Mouse (Mus musculus) R1 (cell line): ENCODE measurements around the gene Chtf18.

ENCODE experiments used
- DNase-seq: peaks from one replicate; pipeline ENCODE4 v3.0.0-alpha.2; 2018; ENCODE audit warnings: low read depth, low spot score

The Chtf18 gene

GRCm38 (mm10) chr17:25727265-25728008 lies at the start of gene Chtf18, which contains the start of gene Rpusd1:
TSS of gene Chtf18 (minus strand) at chr17:25727419.
TSS of gene Rpusd1 (plus strand) at chr17:25727670.
- peak; percentile 100 for DNase-seq

DNA sequence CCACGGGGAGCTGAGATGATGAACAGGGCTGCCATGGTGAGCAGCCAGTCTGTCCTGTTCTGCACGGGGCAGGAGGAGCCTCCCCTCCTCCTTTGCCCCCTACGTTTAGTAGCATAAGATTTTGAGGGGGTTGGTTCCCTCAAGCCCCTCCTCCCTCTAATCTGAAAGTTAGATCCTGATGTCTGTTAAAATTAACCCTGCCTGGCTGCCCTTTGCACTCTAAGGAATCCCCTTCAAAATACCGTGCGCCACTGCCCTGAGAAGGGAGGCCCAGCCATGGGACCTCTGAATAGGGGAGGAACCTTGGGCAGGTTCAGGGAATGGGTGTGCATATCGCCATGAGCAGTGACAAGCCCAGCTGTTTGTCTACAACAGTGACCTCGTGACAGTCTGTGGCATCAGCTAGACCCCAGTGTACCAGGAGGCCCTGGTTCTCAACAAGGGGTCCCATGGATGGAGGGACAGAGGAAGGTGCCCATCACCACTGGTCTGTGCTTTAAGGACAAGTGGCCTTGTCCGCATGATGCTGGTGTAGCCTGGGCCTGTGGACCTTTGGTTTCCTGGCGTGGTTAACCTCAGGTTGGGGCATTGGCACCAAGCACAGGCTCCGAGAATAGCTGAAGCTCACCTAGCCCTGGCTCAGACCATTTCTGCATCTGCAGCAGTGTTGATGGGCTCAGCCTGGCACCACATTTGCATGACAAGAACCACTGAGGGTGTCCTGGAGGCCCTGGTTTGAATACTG lies 48.3 kb upstream of the Chtf18 start:
- no peak for DNase-seq

DNA sequence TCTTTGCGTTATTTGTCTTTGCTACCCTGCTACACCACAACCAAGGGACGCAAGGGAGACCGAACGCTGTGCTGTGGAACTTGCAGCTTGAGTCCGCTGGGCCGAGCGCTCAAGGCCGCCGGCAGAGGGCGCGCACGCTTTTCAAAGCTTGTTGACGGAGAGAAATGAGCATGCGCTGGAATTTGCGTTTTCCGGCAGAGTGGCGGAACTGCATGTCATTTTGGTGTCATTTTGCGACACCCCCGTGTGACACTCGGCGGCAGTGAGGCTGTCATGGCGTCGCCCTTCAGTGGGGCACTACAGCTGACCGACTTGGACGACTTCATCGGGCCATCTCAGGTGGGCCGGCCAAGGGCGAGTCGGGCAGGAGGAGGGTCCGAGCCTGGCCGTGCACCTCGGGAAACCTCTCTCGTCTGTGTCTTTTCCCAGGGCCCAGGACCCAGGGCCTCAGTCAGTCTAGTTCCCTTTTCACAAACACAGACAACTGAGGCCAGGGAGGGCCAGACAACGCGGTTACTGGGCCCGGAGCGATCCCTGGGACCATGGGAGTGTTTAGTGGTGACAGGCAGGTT lies 46.4 kb upstream of the Chtf18 start, which contains the start of gene Narfl:
Narfl (plus strand) TSS at position 228 of the 572 bp plus-strand sequence.
- DNase-seq, result peak; percentile 98

GRCm38 (mm10) chr17:25769331-25769730 lies 42.1 kb upstream of the Chtf18 start:
- no peak for DNase-seq

DNA sequence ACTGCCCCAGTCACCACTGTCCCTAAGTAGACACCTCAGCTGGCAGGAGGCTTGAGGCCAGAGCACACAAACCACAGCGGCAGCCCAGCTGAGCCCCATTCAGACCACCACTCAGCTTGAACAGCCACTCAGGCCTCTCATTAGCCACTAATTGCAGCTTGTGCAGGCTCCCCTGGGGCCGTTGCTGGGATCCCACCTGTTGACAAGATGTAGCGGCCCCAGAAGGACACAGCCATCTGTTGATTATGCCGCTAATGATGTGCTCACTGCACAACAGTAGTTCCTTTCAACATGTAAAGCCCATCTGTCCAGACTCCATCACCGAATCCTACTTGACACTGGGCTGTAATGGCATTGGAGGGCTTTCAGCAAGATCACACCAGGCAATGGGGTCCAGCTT lies 38.7 kb upstream of the Chtf18 start:
- no peak for DNase-seq

DNA sequence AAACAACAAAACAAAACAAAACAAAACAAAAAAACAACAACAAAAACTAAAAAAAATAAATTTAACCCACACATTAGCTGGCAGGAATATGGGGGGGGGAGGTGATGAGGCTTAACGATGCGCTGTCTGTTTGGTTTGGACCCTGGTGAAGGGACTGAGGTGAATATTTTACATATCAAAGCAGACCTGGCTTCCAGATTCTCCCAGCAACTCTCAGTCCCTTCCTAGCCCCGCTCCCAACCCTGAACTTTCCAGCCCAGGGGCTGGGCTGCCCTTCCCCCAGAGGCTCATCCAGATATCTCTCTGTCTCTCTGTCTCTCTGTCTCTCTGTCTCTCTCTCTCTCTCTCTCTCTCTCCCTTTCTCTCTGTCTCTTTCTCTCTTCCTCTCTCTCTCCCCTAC lies 35.4 kb upstream of the Chtf18 start:
- DNase-seq, result peak; percentile 60

- DNase-seq, result no peak
Measured at GRCm38 (mm10) chr17:25761561-25761970, 34.3 kb upstream of the Chtf18 start.

DNA sequence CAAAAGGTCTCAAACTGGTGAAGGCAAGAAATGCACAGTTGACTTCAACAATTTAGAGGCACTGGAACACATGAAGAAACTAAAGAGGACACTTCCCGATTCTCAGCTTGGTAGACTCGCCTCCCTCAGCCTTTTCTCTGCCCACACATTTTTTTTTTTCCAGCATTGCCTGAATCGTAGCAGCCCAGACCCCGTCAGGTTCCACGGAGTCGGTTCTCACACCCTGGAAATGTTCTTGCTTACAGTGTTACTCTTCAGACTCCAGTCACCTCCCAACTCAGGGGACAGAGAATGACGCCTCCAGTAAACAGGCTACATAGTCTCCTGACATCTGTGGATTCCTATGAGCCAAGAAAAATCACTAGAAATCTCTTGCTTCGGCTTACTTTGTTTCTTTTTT lies 32.9 kb upstream of the Chtf18 start:
- no peak for DNase-seq

DNA sequence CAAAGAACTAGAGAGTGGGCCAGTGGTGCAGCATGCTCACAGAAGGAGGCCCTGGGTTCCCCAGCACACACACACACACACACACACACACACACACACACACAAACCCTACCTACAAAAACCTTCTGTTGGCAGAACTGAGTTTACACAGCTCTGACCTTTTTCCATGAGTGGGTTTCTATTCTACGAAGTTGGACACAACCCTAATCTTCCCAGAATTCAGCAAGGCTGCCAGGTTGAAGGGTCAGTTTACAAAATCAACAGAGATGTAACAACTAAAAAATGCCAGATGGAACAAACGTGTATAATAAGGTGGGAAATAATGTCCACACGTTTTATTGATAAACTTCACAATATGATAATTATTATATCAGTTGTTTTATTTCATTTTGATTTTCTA lies 30.5 kb upstream of the Chtf18 start:
- no peak for DNase-seq

- DNase-seq, result peak; percentile 99
Measured at GRCm38 (mm10) chr17:25756378-25757242, 29.4 kb upstream of the Chtf18 start.

DNA sequence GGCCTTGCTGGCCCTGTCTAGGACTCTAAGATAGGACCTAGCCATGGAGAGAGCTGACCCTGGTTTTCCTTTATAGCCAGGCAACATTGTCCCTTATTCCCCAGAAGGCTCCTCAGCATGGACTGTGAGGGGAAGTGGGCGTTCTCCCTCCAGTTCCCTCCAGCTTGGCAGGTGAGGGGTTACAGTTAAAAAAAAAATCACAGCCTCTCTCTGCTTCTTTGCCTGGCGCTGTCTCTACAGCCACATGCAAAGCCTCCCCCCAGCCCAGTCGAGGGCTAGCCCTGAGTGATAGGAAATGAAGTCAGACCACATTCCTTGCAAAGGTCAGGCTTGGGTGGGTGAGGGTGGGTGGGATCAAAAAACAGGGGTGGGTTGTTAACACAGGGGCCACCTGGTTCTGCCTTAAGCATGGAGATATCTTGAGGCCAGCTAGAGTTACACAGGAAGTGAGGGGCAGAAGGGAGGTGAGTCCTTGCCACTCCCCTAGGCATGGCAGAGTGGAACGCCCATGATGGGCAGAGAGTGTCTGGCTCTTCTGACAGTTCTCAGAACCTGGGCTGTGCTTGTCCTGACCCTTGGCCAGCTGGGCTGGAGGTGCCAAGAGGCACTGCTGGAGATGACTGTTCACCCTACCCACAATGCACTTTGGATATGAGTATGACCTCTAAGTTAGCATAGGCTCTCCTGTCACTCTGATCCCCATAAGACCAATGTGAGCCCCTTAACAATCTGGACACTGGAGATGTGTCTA lies 28.6 kb upstream of the Chtf18 start:
- peak; percentile 93 for DNase-seq

DNA sequence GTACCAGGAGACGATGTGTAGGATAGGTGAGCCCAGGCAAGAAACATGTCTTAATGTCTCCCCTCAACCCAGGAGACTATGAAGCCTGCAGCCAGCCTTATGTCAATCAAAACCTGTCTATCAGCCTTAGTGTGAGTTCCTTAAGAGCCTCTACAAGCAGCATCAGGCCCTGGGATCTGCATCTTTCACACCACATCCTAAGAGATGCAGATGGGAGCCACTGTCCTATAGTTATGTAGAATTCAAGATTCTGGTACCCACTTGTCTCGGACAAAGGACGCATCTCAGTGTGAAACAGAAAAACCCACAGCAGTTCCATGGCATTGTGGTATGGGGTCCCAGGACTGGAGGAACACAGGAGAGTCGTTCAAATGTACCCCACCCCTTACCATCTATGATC lies 27.9 kb upstream of the Chtf18 start:
- peak; percentile 86 for DNase-seq

GRCm38 (mm10) chr17:25754241-25754640 lies 27.0 kb upstream of the Chtf18 start, which contains the start of gene Msln:
TSS of gene Msln (minus strand) at chr17:25754378.
- DNase-seq, result no peak

DNA sequence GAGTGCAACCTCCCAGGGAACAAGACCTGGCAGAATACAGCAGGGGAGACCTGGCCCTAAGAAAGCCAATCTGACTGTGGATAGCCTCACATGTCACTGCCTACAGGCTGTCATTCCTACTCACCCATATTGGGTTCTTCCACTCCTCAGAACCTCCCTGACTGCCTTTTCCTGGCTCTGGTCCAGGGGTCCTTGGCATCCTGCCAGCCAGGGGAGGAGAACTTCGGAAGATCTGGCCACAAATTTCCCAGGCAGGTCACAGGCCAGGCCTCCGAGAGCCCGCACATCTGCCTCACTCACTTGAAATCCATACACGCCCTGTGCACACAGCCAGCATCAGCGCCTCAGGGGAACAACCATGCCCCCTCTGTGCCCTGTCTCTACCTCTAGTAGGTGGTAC lies 24.2 kb upstream of the Chtf18 start:
- DNase-seq, result no peak

- DNase-seq, result no peak
Measured at GRCm38 (mm10) chr17:25749314-25749713, 22.1 kb upstream of the Chtf18 start.

DNA sequence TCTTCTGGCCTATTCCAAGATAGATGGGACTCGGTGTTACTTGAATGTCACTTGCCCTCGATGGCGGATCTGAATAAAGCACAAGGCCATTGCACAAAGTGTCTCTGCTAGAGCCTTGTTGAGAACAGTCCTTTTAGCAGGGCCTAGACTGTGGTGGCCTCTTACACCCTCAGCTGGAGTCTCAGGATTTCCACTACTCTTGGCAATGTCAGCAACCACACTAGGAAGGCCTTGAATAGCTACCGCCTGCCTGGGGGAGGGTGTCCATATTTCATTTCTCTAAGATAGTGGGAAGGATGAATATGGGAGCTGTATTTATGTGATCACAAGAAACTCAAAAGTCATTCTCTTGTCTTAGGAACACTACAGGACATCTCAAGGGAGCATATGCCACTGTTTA lies 21.0 kb upstream of the Chtf18 start:
- DNase-seq, result no peak

- DNase-seq, result no peak
Measured at GRCm38 (mm10) chr17:25744311-25744710, 17.1 kb upstream of the Chtf18 start.

DNA sequence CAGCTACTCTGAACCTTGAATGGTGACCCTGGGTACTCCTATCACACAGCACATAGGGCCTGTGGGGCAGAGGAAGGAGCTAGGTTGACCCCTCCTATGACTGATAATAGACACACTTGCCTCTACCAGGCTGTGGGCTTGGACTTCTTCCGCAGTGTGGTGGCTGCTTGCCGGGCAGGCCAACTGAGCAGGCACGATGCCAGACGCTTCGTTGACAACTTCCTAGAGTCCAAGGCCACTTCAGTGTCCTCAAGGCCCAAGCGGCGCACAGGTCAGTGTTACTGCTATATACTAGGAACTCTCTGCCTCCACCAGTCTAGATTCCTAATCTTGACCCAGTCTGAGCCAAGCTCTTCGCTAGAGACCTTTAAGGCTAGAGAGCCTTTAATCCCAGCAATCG lies 16.6 kb upstream of the Chtf18 start:
- no peak for DNase-seq

GRCm38 (mm10) chr17:25741471-25741870 lies 14.3 kb upstream of the Chtf18 start:
- peak; percentile 67 for DNase-seq

DNA sequence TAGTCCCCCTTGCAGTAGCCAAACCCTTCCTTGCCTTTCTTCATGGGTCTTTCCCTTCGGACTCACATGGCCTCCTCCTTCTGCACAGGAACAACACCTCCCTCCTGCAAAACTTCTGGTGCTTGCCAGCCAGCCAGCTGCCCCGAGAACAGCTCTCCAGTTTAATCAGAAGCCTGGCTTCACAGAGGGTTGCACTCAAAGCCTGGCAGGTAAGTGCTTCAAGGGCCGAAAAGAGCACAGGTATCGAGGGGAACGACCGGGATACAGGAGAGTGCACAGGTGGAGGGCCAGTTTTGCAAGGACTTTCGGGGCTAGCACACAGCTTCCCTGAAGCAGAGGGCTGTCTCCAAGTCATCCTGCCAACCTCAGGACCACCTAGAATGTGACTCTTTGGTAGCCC lies 11.6 kb upstream of the Chtf18 start:
- no peak for DNase-seq

DNA sequence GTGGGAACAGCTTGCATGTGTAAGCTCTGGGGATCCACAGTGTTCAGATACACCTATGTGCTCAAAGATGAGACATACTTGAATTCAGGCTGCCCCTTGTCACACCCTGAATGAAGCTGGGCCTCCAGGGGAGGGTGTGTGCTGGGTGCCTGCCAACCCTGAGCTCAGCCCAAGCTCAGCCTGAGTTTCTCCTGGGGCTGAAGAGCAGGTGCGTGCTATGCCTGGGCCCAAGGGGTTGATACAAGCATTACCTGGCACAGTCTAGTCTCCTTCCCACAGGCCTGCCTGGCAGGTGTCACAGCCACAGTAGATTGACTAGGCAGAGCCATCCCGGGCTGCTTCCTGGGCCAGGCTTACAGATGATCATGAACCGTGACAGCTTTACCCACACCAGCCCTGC lies 8.5 kb upstream of the Chtf18 start, which contains the start of gene Mslnl:
Mslnl (plus strand) TSS at position 298 of the 400 bp plus-strand sequence.
- DNase-seq, result no peak
